Mouse (Mus musculus): ENCODE measurements around the gene Rnf115.

- TF ChIP-seq CTCF (IDR thresholded peaks at IDR 0.05; ENCODE audit: borderline replicate concordance, insufficient read depth, low read depth, low read length) (no peak), POLR2A (IDR thresholded peaks at IDR 0.05; ENCODE audit: borderline replicate concordance, insufficient read depth, low read length) (no peak)
These were observed 83.8 kb downstream of the Rnf115 start for GRCm38 (mm10) chr3:96811232-96811631.
